Mouse (Mus musculus): Measurements from ENCODE around the gene Nt5c3b.

The Nt5c3b gene

GRCm38 (mm10) chr11:100441797-100442196 is at the start of gene Nt5c3b, which contains the start of gene Klhl10:
Gene Nt5c3b (minus strand): TSS chr11:100441808.
Gene Klhl10 (plus strand): TSS chr11:100441917.
- DNase-seq = no peak

GRCm38 (mm10) chr11:100490951-100491350 is 49.3 kb upstream of the Nt5c3b start:
- no peak for DNase-seq

- peak; percentile 35 for DNase-seq
Observed at GRCm38 (mm10) chr11:100485801-100486538, 44.4 kb upstream of the Nt5c3b start.

- no peak for DNase-seq
Observed at GRCm38 (mm10) chr11:100484461-100484860, 42.9 kb upstream of the Nt5c3b start.

- no peak for DNase-seq
Observed at GRCm38 (mm10) chr11:100479152-100479551, 37.5 kb upstream of the Nt5c3b start.

GRCm38 (mm10) chr11:100476281-100476680 is 34.7 kb upstream of the Nt5c3b start:
- DNase-seq = no peak

GRCm38 (mm10) chr11:100472935-100473295 is 31.3 kb upstream of the Nt5c3b start:
- no peak for DNase-seq

- DNase-seq = peak; percentile 89
Observed at GRCm38 (mm10) chr11:100472197-100472934, 30.8 kb upstream of the Nt5c3b start, which contains the start of gene Klhl11. Gene Klhl11 (minus strand): TSS chr11:100472741.

GRCm38 (mm10) chr11:100471352-100472196 is 30.0 kb upstream of the Nt5c3b start:
- DNase-seq = no peak

GRCm38 (mm10) chr11:100465833-100466232 is 24.2 kb upstream of the Nt5c3b start:
- DNase-seq = no peak

- DNase-seq = no peak
Observed at GRCm38 (mm10) chr11:100465229-100465792, 23.7 kb upstream of the Nt5c3b start.

GRCm38 (mm10) chr11:100462699-100463098 is 21.1 kb upstream of the Nt5c3b start:
- no peak for DNase-seq

- no peak for DNase-seq
Observed at GRCm38 (mm10) chr11:100457711-100458110, 16.1 kb upstream of the Nt5c3b start.

- no peak for DNase-seq
Observed at GRCm38 (mm10) chr11:100457247-100457646, 15.6 kb upstream of the Nt5c3b start.

GRCm38 (mm10) chr11:100442625-100443024 is 1.0 kb upstream of the Nt5c3b start:
- DNase-seq = no peak

- DNase-seq = peak; percentile 81
Observed at GRCm38 (mm10) chr11:100440691-100441522, 701 bp downstream of the Nt5c3b start.

GRCm38 (mm10) chr11:100437901-100438300 is 3.7 kb downstream of the Nt5c3b start:
- DNase-seq = no peak

GRCm38 (mm10) chr11:100435678-100436246 is 5.8 kb downstream of the Nt5c3b start:
- DNase-seq = no peak

- no peak for DNase-seq
Observed at GRCm38 (mm10) chr11:100432002-100432401, 9.6 kb downstream of the Nt5c3b start.

- DNase-seq = no peak
Observed at GRCm38 (mm10) chr11:100430052-100430451, 11.6 kb downstream of the Nt5c3b start.

- DNase-seq = no peak
Observed at GRCm38 (mm10) chr11:100428612-100429199, 12.9 kb downstream of the Nt5c3b start.

All from cerebellum, adult 11 months (tissue).